Mouse (Mus musculus): Measurements from ENCODE around the gene Pcbp1.

- TF ChIP-seq MAFK (IDR thresholded peaks at IDR 0.05; ENCODE audit: insufficient replicate concordance, low read length): no peak
- TF ChIP-seq ZMIZ1 (IDR thresholded peaks at IDR 0.05; ENCODE audit: low read depth, low read length): no peak
- TF ChIP-seq EP300 (IDR thresholded peaks at IDR 0.05; ENCODE audit: low read length): no peak
- no peak for TF ChIP-seq ELF1 (IDR thresholded peaks at IDR 0.05; ENCODE audit: low read depth, low read length)
- no peak for TF ChIP-seq POLR2A (IDR thresholded peaks at IDR 0.05; ENCODE audit: low read depth, low read length)
- TF ChIP-seq TCF12 (IDR thresholded peaks at IDR 0.05; ENCODE audit: low read depth, low read length): no peak
- no peak for TF ChIP-seq ZKSCAN1 (IDR thresholded peaks at IDR 0.05; ENCODE audit: borderline replicate concordance, low read depth, low read length)
- TF ChIP-seq E2F4 (IDR thresholded peaks at IDR 0.05; ENCODE audit: insufficient replicate concordance, low read depth, low read length): no peak
- TF ChIP-seq CTCF (conservative IDR thresholded peaks at IDR 0.05 in 1 of 2, IDR thresholded peaks at IDR 0.05 in 1 of 2; ENCODE audit: low read depth in 2 of 2, low read length in 2 of 2): no peak
These were observed 30.0 kb downstream of the Pcbp1 start for GRCm38 (mm10) chr6:86496127-86496526.
